Mouse (Mus musculus): ENCODE data around the gene Ubtf. TPM values are rescaled to one million over a fixed set of nuclear protein-coding genes. Genes with fewer than 3 reads are reported as not detected.

The Ubtf gene
- polyA plus RNA-seq, 1 experiment, result 96.7 TPM

DNA sequence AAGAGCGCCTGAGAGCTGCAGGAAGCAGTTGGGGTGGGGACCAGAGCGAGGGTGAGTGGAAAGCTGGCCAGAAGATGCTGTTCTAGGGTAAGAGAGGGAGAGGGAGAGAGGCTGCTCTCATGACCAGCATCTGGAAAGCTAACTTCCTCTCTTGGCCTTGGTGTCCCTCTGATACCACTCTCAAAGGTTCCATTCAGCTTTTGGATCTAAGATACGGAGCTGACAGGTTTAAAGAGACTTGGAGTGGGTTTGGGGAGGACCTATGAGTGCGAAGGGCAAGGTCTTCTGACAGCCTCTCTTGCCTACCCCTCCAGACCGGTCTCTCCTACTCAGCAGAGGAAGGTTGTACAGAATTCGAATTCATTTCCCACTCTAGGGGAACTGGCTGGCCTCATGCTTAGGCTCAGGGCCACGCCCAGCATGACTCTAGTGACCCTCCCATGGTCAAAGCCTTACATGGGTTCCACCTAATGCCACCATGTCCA, 28.6 kb upstream of the Ubtf start:
- DNase-seq (ENCODE audit: extremely low spot score in 1 of 2, low spot score in 1 of 2), result no peak

DNA sequence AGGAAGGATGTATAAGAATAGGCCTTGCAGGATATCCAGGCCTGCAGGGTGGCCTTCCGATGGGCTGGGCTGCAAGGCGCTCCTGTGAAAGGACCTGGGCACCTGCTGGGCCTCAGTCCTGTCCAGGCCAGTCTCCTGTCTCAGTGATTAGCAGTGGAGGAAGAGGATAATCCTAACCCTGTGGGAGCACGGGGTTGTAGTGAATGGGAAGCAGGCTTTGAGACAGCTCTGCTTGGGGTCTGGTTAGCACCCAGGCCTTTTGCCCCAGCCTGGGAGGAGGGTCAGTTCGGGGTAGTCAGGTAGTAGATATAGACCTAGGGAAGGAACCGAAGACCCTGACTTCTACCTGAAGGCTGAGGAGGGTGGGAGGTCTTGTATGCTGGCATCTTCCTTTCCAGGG, 28.1 kb upstream of the Ubtf start:
- DNase-seq (ENCODE audit: extremely low spot score in 1 of 2, low spot score in 1 of 2), result no peak

DNA sequence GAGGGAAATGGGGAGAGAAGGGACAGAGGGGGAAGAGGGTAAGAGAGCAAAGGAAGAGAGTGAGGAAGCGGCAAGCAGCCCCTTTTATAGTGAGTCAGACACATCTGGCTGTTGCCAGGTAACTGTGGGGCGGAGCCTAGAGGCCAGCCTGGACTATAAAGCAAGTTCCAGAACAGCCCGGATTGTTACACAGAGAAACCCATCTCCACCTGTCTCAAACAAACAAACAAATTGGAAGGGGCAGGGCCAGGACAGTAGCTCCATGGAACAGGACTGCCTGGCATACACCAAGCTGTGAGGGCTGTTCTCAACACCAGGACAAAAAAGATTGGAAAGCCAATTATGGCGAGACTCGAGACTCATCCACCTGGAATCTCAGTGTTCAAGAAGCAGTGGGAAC, 27.4 kb upstream of the Ubtf start:
- no peak for DNase-seq (ENCODE audit: extremely low spot score in 1 of 2, low spot score in 1 of 2)

DNA sequence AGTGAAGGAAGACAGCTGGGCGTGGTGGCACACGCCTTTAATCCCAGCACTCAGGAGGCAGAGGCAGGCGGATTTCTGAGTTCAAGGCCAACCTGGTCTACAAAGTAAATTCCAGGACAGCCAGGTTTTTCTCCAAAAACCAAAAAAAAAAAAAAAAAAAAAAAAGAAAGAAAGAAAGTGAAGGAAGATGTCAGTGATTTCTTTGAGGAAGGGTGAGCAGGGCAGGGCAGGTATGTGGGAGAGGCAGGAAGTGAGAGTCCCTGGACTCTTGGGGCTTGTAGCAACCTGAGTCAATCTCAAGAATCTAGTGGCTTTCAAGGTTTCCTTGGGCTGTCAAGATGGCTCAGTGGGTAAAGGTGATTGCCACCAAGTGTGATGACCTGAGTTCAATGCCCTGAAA, 24.9 kb upstream of the Ubtf start:
- no peak for DNase-seq (ENCODE audit: extremely low spot score in 1 of 2, low spot score in 1 of 2)

DNA sequence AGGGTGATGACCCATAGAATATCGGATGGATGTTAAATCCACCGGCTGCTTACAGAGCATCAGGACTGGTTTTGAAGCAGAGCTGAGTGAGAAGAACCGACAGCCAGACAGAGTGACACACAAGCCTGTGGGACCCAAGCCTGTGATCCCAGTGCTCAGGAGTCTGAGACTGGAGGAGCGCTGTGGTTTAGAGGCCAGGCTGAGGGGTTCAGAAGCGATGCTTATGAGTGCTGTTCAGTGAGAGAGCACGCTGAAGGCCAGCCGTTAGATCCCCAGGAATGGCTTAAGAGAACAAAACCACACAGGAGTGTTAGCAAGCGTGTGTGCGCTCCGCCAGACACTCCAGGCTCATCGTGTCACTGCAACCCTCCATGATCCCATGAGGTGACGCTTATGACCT, 23.2 kb upstream of the Ubtf start:
- no peak for DNase-seq (ENCODE audit: extremely low spot score in 1 of 2, low spot score in 1 of 2)

DNA sequence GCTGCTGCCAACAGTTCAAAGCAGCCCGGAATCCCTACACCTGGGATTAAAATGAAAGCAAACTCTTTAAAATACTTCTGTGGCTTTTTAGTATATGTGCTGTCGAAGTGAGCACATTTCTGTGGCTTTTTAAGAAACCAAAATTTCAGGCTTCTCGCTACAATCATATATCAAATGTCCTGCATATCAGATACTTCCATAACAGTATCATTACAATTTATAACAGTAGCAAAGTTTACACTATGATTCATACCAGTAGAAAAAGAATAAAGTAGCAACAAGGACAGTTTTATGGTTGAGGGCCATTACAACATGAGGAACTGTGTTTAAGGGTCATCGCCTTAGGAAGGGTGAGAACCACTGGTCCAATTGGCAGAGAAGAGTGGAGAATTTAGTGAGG, 21.6 kb upstream of the Ubtf start:
- DNase-seq (ENCODE audit: extremely low spot score in 1 of 2, low spot score in 1 of 2), result no peak

DNA sequence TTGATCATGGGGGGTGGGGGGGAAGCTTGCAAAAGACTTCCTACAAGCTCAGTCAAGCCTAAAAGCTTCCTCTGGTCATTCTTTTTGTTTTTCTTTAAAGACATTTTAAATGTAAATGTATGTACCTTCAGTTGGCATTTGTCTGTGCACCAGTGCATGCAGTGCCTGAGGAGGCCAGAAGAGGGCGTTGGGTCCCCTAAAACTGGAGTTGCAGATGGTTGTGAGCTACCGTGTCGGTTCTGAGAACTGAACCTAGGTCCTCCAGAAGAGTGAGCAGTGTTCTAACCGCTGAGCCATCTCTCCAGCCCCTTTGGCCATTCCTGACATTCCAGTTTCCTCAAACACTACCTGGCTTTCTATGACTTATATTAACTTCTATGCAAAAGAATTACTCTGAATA, 20.1 kb upstream of the Ubtf start:
- no peak for DNase-seq (ENCODE audit: extremely low spot score in 1 of 2, low spot score in 1 of 2)

DNA sequence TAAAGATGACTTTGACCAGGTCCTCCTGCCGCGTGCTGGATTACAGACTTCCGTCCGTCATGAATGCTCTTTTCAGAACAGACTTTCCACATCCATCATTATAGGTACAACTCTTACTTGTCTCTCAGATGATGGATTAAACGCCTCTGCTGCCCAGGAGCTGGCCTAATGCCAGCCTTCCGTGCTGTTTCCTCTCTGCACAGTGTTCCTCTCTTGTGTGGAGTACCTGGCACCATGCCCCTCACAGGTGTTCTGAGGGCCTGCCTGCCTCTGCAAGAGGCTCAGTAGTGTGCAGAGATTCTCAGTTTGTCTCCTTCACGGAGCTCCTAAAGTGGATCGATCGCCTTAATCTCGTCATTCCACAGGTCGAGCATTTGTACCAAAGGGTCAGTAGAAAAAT, 19.7 kb upstream of the Ubtf start:
- no peak for DNase-seq (ENCODE audit: extremely low spot score in 1 of 2, low spot score in 1 of 2)

DNA sequence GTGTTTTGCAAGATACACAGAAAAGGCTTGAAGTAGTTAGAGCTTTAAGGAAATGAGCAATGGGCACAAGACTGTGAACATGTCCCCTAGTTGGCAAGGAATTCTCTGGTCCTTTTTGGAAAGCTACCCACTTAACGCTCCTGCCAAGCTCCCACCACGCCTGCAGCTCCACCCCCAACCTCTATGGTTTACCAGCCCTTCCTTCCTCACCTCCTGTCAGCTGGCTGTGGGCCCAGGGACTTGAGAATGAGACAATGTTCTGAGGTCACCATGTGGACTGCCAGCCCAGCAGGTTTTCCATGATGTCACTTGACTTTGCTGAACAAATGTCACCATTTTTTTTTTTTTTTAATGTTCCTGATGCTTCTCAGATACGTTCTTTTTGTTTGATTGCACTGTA, 19.0 kb upstream of the Ubtf start:
- peak in 1 of 2 experiments; percentile 78 for DNase-seq (ENCODE audit: extremely low spot score in 1 of 2, low spot score in 1 of 2)

DNA sequence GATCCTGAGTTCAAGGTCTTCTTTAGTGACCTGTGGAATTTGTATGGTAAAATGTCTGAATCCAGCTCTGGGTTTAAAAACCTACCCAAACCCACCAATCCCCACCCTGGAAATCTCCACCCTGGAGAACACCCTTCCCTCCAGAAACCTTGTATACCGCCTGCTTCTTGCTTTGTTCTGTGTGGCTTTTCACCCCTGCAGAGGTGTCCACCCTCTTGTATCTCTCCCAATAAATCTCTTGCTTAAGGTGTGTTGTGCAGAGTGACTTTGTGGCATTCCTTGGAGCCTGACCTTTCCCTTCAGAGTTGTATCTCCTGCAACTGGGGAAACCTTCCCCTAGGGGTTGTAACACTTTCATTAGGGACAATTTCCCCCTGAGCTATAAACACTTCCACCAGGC, 18.4 kb upstream of the Ubtf start:
- DNase-seq (ENCODE audit: extremely low spot score in 1 of 2, low spot score in 1 of 2), result no peak

DNA sequence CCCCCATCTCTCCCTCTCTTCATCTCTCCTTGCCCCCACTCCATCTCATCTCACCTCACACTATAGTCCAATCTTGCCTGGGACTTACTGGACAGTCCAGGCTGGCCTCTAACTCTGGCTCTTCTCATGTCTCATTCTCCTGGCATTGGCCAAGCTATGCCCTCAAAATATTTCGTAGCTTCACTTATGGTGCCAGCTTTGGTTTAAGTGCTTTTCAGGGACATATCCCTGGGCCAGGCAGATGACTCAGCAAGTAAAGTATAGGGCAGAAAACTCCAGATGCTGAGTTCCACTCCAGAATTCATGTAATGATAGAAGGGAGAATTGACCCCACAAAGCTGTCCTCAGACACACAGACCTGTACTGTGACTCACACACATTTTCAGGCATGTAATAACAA, 16.6 kb upstream of the Ubtf start:
- DNase-seq (ENCODE audit: extremely low spot score in 1 of 2, low spot score in 1 of 2), result no peak

DNA sequence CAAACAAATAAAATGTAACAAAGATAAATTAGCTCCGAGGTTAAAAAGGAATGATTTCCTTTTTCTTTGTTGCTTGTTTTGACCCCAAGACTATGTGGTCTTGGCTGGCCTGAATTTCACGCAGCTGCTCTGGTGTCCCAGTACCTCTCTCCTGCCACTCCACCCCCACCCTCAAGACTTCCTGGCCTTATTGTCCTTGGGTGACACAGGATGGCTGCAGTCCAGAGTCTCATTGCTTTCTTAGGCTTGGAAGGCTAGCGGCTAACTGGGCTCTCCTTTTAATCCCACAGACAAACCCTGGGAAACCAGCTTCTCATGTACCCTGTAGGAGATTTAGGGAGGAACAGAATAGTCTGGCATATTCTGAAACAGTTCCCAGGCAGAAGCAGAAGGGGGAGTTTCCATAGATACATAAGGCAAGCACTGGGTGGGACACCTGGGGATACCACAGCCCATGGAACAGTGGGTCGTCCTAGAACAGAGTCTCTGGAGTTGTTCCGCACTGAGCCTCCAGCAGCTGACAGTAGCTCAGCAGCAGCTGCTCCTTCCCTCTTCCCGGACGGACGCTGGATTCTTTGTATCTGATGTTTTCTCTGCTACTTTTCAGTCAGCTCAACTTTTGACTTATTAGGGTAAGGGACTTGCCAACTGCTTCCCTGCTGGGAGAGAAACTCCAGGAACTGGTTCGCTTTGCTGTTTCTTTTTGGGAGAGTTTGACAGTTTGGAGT, 15.6 kb upstream of the Ubtf start:
- DNase-seq (ENCODE audit: extremely low spot score in 1 of 2, low spot score in 1 of 2), result no peak

DNA sequence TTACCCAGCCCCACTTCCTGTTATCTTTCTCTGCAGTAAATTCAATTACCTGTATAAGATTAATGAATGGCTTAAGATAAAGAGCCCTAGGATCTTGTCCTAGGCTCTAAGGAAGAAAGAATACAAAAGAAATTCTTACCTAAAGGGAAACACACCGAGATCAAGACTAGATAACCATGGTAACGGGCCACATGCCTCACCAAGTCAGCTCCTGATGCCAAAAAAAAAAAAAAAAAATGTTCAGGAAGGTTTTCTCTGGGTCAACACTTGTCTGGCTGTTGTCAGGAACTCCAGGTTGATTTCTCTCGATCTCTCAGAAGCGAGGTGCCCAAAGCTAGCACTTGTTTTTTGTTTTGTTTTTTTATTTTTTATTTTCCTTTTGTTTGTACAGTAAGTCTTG, 14.5 kb upstream of the Ubtf start:
- no peak for DNase-seq (ENCODE audit: extremely low spot score in 1 of 2, low spot score in 1 of 2)

DNA sequence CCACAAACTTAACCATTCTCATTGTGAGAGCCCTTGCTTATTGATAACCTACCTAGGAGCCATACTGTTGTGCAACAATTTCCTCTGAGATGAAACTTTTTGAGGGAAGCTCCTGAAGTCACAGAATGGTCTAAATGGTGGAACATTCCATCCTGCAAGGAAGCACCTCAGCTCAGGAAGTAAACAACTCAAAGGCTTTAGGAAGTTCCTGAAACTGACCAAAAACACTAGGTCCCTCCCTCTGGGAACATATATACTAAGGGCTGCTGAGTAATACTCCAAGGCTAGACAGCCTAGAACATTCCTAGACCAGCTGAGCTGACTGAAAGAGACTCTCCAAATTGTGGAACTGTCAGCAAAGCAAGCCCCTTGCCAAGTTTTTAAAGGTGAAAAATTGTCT, 13.5 kb upstream of the Ubtf start:
- DNase-seq (ENCODE audit: extremely low spot score in 1 of 2, low spot score in 1 of 2), result no peak

DNA sequence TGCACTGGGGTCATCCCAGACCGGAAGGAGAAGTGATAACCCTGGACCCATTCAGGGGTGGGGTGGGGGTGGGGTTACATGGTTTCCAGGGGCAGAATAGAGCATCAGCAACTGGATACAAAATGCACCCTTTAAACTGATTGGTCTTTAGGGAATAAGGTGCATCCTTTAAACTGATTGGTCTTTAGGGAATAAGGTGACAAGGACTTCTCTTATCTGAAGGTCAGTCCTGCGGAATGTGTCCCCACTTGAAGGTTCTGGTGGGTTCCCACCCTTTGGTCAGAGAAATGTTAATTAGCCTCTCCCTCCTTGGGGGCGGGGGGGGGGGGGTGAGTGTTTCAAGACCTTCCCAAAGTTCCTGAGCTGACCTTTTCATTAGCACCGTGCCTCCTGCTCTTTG, 12.3 kb upstream of the Ubtf start:
- no peak for DNase-seq (ENCODE audit: extremely low spot score in 1 of 2, low spot score in 1 of 2)

DNA sequence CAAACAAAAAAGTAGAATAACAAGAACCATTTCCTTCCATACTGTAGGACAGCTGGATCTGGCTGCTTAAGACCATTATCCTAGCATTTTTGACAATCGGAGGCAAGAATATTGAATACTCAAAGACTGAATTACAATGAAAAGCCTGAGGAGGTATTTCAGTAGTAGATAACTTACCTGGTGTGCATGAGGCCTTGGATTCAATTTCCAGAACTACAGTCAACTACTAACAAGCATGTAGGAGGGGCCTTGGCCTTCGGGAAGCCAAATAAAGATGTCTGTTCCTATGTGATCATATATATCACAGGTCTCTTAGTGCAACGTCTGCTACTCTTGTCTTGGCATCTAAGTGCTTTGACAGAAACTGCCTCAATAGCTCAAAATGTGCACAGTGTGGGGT, 10.5 kb upstream of the Ubtf start:
- no peak for DNase-seq (ENCODE audit: extremely low spot score in 1 of 2, low spot score in 1 of 2)

DNA sequence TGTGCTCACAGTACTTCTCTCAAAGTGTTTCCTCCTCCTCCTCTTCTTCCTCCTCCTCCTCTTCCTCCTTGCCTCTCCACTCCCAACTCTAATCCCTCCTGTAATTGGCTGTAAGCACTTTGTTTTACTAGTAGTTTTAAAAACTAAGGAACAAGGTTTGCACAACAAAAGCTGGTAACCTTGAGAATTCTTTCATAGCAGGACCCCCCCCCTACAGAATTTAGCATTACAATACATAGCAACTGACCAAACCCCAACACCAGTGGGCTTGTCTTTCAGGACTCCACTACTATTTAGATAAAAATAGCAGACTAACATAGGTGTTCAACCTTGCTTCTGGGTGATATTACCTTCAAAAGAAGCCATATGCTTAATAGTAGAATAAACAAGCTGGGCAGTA, 10.0 kb upstream of the Ubtf start:
- no peak for DNase-seq (ENCODE audit: extremely low spot score in 1 of 2, low spot score in 1 of 2)

DNA sequence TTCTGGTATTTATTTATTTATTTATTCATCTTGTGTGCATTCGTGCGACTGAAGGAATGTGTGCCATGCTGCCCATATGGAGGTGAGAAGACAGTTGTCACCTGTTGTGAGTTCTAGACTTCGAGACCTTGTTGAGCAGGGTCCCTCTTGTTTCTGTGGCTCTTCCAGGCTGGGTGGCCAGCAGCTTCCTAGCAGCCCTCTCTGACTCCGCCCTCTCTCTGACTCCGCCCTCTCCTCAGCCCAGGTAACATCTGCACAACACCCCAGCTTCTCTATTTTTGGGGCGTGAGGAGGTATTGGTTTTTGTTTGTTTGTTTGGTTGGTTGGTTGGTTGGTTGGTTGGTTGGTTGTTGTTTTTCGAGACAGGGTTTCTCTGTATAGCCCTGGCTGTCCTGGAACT, 8.3 kb upstream of the Ubtf start:
- DNase-seq (ENCODE audit: extremely low spot score in 1 of 2, low spot score in 1 of 2), result no peak

DNA sequence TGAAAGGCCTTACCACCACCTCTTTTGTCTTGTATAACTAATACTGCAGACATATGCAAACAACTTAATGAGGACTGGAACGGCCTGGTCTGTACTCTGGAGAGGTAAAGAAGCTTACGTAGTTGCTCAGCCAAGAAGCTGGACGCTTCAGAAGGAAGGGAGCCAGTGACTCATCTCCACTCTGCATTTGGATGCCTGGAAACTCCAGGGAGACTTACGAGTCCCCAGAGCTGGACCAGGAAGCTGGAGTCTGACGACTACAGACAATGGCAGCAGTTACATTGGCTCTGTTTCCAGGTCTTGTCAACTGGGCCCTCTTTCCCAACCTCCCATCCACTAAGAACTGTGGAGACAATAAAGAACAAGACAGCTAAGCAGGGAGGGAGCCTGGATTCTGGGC, 7.7 kb upstream of the Ubtf start:
- DNase-seq (ENCODE audit: extremely low spot score in 1 of 2, low spot score in 1 of 2), result no peak

DNA sequence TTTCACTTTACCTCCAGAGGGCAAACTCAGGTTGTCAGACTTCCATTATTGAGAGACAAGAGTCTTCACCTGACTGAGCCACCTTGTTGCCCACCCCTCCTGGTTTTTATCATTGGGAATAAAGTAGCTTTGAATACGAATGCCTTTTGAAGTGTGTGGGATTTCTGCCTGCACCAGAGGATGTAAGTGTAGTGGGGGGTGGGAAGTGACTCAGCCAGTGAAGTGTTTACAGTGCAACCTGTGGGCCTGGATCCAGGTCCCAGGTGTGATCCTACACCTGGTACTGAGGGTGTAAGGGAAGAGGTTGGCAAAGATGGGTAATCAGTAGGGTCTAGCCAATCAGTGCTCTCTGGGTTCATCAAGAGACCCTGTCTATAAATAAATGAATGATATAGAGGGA, 4.0 kb upstream of the Ubtf start:
- DNase-seq (ENCODE audit: extremely low spot score in 1 of 2, low spot score in 1 of 2), result no peak

DNA sequence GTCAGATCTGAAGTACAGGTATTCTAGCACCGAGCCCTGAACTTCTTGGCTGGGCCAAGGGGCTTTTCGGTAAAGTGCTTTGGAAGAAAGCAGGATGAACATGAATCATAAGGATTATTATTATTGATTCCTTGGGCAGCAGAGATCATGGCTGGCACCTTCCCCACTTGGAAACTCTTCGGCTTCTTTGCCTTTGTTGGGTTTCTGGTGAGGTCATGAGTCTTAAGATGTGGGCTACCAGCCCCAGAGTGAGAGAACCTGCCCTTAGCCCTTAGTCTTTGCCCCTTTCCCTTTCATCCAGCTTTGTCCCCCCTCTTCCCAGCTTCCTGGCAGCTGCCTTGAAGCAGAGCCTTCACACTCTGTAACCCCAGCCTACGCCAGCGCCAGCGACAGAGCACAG, 2.4 kb upstream of the Ubtf start:
- no peak for DNase-seq (ENCODE audit: extremely low spot score in 1 of 2, low spot score in 1 of 2)

DNA sequence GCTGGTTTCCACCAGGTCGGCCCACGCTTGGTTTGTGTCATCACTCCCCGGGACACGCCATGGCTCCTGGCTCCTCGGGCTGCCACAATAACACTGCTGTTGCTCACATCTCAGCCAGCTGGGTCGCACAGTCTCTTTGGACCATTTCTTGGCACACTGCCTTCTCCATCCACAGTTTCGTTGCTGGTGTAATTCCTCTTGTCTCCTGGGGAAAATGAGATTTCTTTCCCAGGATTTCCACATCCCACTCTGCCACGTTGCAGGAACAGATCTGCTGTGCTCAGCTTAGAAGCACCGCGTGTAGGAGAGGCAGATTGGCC, 1.1 kb upstream of the Ubtf start:
- DNase-seq (ENCODE audit: extremely low spot score in 1 of 2, low spot score in 1 of 2), result peak; percentile 85 to 89

All from frontal cortex, adult 2 months (tissue).